Mouse (Mus musculus) G1E (cell line): ENCODE measurements around the gene Ccdc47.

ENCODE experiments used
- CTCF ChIP-seq: IDR thresholded peaks from 2 replicates; pipeline ENCODE4 v1.5.1; 2012; ENCODE audit warnings: low read depth, low read length, inconsistent platforms, mixed read lengths
- GATA1 ChIP-seq: IDR thresholded peaks from 2 replicates; pipeline ENCODE4 v1.6.1; 2012; ENCODE audit warnings: borderline replicate concordance, low read length, inconsistent platforms, mixed read lengths
- GATA2 ChIP-seq: IDR thresholded peaks from 2 replicates; pipeline ENCODE4 v1.6.1; 2012; ENCODE audit warnings: low read depth, low read length, inconsistent platforms, borderline replicate concordance
- TAL1 ChIP-seq: conservative IDR thresholded peaks from 2 replicates; pipeline ENCODE4 v1.6.1; 2012; ENCODE audit warnings: low read depth, low read length, inconsistent platforms, mixed read lengths

DNA sequence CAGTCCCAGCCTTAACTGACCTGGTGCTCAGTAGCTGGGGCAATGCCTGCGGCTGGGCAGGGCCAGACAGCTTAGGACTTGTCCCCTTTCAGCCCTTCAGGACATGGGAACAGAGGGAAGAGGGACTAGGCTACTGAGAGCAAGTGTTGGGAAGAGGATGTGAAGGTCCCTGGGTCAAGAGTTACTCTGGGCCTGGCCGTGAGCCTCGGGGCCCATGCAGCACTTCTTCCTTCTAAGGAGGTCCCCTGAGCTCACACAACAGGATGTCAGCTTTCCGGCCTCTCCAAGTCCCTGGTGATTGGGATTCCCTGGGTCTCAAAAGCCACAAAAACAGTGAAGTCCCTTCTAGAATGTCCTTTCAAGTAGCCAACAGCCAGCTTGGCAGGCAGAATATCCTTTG lies 52.6 kb downstream of the Ccdc47 start:
- TF ChIP-seq CTCF (no peak), GATA1 (no peak), GATA2 (no peak), TAL1 (no peak)
